Mouse (Mus musculus) ovary, postnatal 36 days (tissue): ENCODE results near the gene Egln2.

Experiments
- DNase-seq: peaks from one replicate; pipeline ENCODE4 v3.0.0; 2022; ENCODE audit warnings: low spot score, mixed read lengths

The Egln2 gene

GRCm38 (mm10) chr7:27131387-27131786 is 35.2 kb downstream of the Egln2 start:
- no peak for DNase-seq

DNA sequence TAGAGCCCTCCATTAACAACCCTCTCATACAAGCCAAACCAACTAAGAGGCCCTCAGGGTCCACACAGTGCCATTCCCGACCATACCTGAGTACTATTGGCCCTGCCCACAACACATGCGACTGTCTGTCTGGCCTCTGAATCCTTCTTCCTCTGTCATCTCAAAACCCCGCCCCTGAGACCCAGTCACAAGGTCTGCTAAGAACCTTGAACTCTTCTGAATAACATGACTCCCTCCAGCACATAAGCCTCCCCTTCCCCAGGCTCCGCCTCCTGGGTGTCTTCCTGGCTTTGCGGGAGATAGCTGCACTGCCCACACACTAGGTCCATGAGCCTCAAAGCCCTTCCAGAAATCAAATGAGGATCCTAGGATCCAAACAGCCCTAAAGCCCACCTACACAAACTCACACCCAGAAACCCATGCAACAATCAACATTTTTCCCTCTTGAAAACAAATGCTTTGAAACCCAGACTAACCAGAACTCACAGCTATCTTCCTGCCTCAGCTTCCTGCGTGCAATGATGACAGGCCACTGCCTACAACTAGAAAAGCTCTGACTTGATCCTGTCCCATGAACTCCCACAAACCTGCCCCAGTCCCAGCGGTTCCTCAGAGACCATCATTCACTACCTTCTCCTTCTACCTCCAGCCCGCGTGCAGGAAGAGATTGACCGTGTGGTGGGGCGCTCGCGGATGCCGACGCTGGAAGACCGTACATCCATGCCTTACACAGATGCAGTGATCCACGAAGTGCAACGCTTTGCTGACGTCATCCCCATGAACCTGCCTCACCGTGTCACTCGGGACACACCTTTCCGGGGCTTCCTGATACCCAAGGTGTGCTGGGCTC is 35.9 kb downstream of the Egln2 start:
- DNase-seq = no peak

GRCm38 (mm10) chr7:27129811-27130210 is 36.8 kb downstream of the Egln2 start:
- no peak for DNase-seq

- DNase-seq = no peak
Measured at GRCm38 (mm10) chr7:27128946-27129345, 37.7 kb downstream of the Egln2 start.

GRCm38 (mm10) chr7:27128162-27128561 is 38.4 kb downstream of the Egln2 start:
- peak; percentile 45 for DNase-seq

DNA sequence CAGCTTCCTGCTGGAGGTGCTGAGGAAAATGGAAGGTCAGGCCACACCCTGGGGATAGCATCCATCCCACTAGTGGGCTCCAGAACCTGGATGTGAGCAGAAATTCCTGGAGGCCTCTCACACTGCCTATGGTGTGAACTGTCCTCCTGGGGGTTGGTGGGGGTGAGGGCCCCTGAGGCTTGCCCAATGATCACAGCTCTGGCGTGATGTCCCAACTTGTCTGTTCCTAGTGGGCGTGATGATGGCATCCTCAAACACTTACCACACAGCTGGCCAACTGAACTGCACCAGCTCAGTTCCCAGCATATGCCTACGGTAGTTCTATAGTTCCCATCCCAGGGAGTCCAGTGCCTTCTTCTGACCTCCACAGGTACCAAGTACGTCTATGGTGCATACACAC is 41.6 kb downstream of the Egln2 start:
- no peak for DNase-seq

- DNase-seq = no peak
Measured at GRCm38 (mm10) chr7:27124305-27124832, 42.2 kb downstream of the Egln2 start.

GRCm38 (mm10) chr7:27119676-27120075 is 46.9 kb downstream of the Egln2 start, which contains the start of gene Cyp2f2:
Gene Cyp2f2, plus strand, starts transcription at chr7:27119909.
- DNase-seq = no peak

DNA sequence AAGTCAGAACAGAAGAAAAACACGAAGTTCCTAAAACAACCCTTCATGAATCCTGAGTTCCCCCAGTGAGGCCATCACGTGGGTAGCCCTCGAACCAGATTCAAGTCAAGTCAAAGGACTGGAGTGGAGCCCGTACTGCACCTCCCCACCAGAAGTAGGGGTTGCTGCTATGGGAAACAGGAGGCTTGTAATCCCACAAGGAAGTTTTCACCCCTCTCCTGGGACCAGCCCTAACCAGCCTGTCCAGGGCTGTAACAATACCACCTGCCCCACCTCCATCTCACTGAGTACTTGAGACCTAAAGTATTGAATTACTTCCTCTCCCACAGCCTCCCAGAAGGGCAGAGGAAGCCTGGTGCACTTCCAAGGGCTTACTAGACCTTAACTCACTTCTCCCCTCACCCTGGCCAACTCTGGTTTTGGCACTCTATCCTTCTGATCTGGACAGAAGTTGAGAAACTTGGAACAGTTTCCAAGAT is 48.5 kb downstream of the Egln2 start:
- peak; percentile 40 for DNase-seq

DNA sequence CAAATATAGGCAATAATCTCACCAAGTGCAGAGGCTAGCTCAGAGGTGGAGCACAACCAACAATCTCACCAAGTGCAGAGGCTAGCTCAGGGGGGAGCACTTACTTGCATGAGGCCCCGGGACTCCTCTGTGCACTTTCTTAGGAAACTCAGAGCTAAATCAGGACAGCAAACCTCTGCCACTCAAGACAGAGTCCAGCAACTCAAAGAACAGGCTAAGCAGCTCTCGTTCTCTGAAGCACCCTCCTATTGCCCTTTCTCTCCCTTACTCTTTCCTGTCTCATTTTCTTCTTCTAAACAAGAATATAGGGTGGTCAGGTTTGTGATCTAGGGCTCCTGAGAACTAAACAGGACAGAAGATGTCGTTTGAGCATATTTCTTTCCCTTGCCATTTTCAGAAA is 54.6 kb downstream of the Egln2 start:
- DNase-seq = no peak

DNA sequence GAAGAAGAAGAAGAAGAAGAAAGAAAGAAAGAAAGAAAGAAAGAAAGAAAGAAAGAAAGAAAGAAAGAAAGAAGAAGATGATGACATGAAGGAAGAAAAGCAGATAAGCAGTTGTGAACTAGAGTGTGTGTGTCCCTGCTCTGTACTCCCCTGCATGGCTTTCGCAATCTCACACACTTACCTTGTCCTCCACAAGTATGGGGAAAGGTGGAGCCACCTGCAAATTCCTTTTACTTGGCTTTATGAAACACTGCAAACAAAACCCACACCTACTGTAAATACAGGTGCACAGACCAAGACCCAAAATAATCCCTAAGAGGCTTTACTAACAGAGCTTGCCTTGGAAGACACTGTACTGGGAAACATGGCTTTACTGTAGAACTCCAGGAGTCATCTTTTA is 55.6 kb downstream of the Egln2 start:
- DNase-seq = no peak

- DNase-seq = no peak
Measured at GRCm38 (mm10) chr7:27110327-27110726, 56.3 kb downstream of the Egln2 start.
